Mouse (Mus musculus) E14TG2a.4 (cell line): Measurements from ENCODE around the gene Rec114.
A peak's percentile ranks its signal among the peaks of the same experiment; 100 is the strongest.

Source experiments
- H3K27me3 ChIP-seq: 2 replicates; pipeline ENCODE4 v1.6.1; 2014; ENCODE audit warnings: low read length, control low read depth; ENCODE audit not compliant: insufficient read depth
- H3K36me3 ChIP-seq: 2 replicates; pipeline ENCODE4 v1.6.1; 2014; ENCODE audit warnings: low read length, control low read depth; ENCODE audit not compliant: insufficient read depth
- H3K4me1 ChIP-seq: replicated peaks from 2 replicates; pipeline ENCODE4 v1.6.1; 2014; ENCODE audit warnings: low read depth, low read length, control low read depth
- H3K4me3 ChIP-seq: replicated peaks from 2 replicates; pipeline ENCODE4 v1.5.1; 2014; ENCODE audit warnings: mild to moderate bottlenecking, low read length
- H3K9me3 ChIP-seq: 2 replicates; pipeline ENCODE4 v1.6.1; 2014; ENCODE audit warnings: low read length, control low read depth
- CTCF ChIP-seq: conservative IDR thresholded peaks from 2 replicates; pipeline ENCODE4 v1.5.1; 2014; ENCODE audit warnings: low read length
- NANOG ChIP-seq: IDR thresholded peaks from 2 replicates; pipeline ENCODE4 v1.6.1; 2014; ENCODE audit warnings: borderline replicate concordance, low read length, mixed read lengths
- POU5F1 ChIP-seq: IDR thresholded peaks from 2 replicates; pipeline ENCODE4 v1.6.1; 2014; ENCODE audit warnings: low read length, borderline replicate concordance

Gene Rec114

GRCm38 (mm10) chr9:58707796-58708195 is 36.0 kb downstream of the Rec114 start:
- no peaks in the 10 kb centered on the region for H3K27me3 ChIP-seq
- H3K4me1 ChIP-seq: no peaks in the 10 kb centered on the region
- TF ChIP-seq NANOG (no peak), POU5F1 (no peak), CTCF (no peak)
- no peaks in the 10 kb centered on the region for H3K9me3 ChIP-seq
- H3K36me3 ChIP-seq: no peaks in the 10 kb centered on the region
- no peak overlapping the region for H3K4me3 ChIP-seq

- no peak for TF ChIP-seq CTCF
- no peak for TF ChIP-seq NANOG
- H3K36me3 ChIP-seq: no peaks in the 10 kb centered on the region
- H3K9me3 ChIP-seq: no peaks in the 10 kb centered on the region
- no peaks in the 10 kb centered on the region for H3K27me3 ChIP-seq
- H3K4me3 ChIP-seq: no peak overlapping the region
- H3K4me1 ChIP-seq: no peaks in the 10 kb centered on the region
Measured at GRCm38 (mm10) chr9:58706024-58706423, 37.7 kb downstream of the Rec114 start.

GRCm38 (mm10) chr9:58703766-58704165 is 40.0 kb downstream of the Rec114 start:
- Histone ChIP-seq H3K4me3 (no peak overlapping the region), H3K36me3 (no peaks in the 10 kb centered on the region), H3K4me1 (no peaks in the 10 kb centered on the region), H3K9me3 (no peaks in the 10 kb centered on the region), H3K27me3 (no peaks in the 10 kb centered on the region)
- no peak for TF ChIP-seq POU5F1
- no peak for TF ChIP-seq NANOG
- TF ChIP-seq CTCF: no peak

- H3K4me1 ChIP-seq: no peaks in the 10 kb centered on the region
- H3K4me3 ChIP-seq: no peak overlapping the region
- no peaks in the 10 kb centered on the region for H3K36me3 ChIP-seq
- no peaks in the 10 kb centered on the region for H3K27me3 ChIP-seq
- TF ChIP-seq NANOG: no peak
- TF ChIP-seq CTCF: no peak
- TF ChIP-seq POU5F1: no peak
- H3K9me3 ChIP-seq: no peaks in the 10 kb centered on the region
Measured at GRCm38 (mm10) chr9:58701751-58702150, 42.0 kb downstream of the Rec114 start.

- TF ChIP-seq POU5F1 (no peak), CTCF (no peak), NANOG (no peak)
- no peaks in the 10 kb centered on the region for H3K27me3 ChIP-seq
- H3K4me1 ChIP-seq: no peaks in the 10 kb centered on the region
- peaks cover 6% of the 10 kb centered on the region for H3K9me3 ChIP-seq
- no peak overlapping the region for H3K4me3 ChIP-seq
- no peaks in the 10 kb centered on the region for H3K36me3 ChIP-seq
Measured at GRCm38 (mm10) chr9:58698486-58698885, 45.3 kb downstream of the Rec114 start.

- no peak overlapping the region for H3K4me3 ChIP-seq
- peaks cover 6% of the 10 kb centered on the region for H3K9me3 ChIP-seq
- 0 out of 2 replicates have a peak, but pooled peaks cover 7% of the 10 kb centered on the region for H3K4me1 ChIP-seq
- no peak for TF ChIP-seq POU5F1
- TF ChIP-seq CTCF: no peak
- no peak for TF ChIP-seq NANOG
- no peaks in the 10 kb centered on the region for H3K27me3 ChIP-seq
- no peaks in the 10 kb centered on the region for H3K36me3 ChIP-seq
Measured at GRCm38 (mm10) chr9:58691471-58691870, 52.3 kb downstream of the Rec114 start.

GRCm38 (mm10) chr9:58690701-58691100 is 53.1 kb downstream of the Rec114 start:
- H3K27me3 ChIP-seq: no peaks in the 10 kb centered on the region
- H3K4me3 ChIP-seq: no peak overlapping the region
- peaks cover 6% of the 10 kb centered on the region for H3K9me3 ChIP-seq
- TF ChIP-seq NANOG: peak; percentile 13; the same call in 1 of the 2 replicates
- no peak for TF ChIP-seq POU5F1
- TF ChIP-seq CTCF: no peak
- no peaks in the 10 kb centered on the region for H3K36me3 ChIP-seq
- H3K4me1 ChIP-seq: 0 out of 2 replicates have a peak, but pooled peaks cover 7% of the 10 kb centered on the region

- H3K27me3 ChIP-seq: no peaks in the 10 kb centered on the region
- no peak for TF ChIP-seq CTCF
- no peak for TF ChIP-seq NANOG
- TF ChIP-seq POU5F1: no peak
- no peak overlapping the region for H3K4me3 ChIP-seq
- no peaks in the 10 kb centered on the region for H3K9me3 ChIP-seq
- H3K36me3 ChIP-seq: no peaks in the 10 kb centered on the region
- H3K4me1 ChIP-seq: peaks cover 19% of the 10 kb centered on the region; the same call in 1 of the 2 replicates
Measured at GRCm38 (mm10) chr9:58688076-58688475, 55.7 kb downstream of the Rec114 start.

GRCm38 (mm10) chr9:58685290-58685689 is 58.5 kb downstream of the Rec114 start:
- no peaks in the 10 kb centered on the region for H3K36me3 ChIP-seq
- H3K4me1 ChIP-seq: peaks cover 20% of the 10 kb centered on the region; the same call in 1 of the 2 replicates
- no peaks in the 10 kb centered on the region for H3K9me3 ChIP-seq
- no peaks in the 10 kb centered on the region for H3K27me3 ChIP-seq
- H3K4me3 ChIP-seq: no peak overlapping the region
- TF ChIP-seq NANOG (no peak), POU5F1 (no peak), CTCF (no peak)
